Mouse (Mus musculus): ENCODE measurements around the gene Kdelr3.

Kdelr3 gene

DNA sequence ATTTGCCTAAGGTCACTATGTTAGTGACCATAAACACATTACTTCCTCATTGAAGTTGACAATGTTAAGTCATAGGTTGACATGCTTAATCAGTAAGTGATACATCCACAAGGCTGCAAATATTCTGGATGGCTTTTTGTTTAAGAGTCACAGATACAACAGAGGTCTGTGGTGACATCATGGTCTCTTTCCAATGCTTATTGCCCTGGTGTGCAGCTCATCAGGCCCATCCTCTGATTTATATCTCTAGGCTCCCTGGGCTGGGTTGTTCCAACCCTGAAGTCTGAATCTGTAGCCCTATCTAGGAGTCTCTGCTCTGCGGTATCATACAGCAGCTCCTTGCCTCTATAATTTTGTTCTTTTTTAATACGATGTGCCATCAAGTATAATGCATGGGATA lies 60.7 kb downstream of the Kdelr3 start:
- no peak for DNase-seq
